Mouse (Mus musculus): ENCODE results near the gene Clec1a.

Clec1a gene

GRCm38 (mm10) chr6:129405999-129406398 is 45.8 kb downstream of the Clec1a start:
- DNase-seq (ENCODE audit: low spot score in 2 of 2), result no peak

DNA sequence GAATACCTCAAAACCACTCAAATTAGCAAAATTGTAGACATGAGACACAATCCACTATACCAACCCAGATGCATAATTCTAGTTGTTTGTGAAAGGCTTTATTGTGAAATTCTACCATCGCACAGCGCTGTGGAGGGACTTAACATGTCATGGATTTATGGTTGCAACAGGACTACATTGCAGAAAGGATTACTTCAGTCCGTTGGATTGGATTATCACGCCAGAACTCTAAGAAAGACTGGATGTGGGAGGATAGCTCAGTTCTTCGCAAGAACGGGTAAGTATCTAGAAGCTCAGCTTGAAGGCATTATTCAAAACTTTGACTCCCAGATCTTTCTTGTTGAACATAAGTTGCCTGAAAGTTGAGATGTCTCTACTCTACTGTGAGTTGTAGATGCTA is 48.4 kb downstream of the Clec1a start:
- DNase-seq (ENCODE audit: low spot score in 2 of 2), result no peak

GRCm38 (mm10) chr6:129402404-129402803 is 49.4 kb downstream of the Clec1a start:
- no peak for DNase-seq (ENCODE audit: low spot score in 2 of 2)

GRCm38 (mm10) chr6:129399945-129400344 is 51.9 kb downstream of the Clec1a start:
- DNase-seq (ENCODE audit: low spot score in 2 of 2), result no peak

GRCm38 (mm10) chr6:129396997-129397396 is 54.8 kb downstream of the Clec1a start, which contains the start of gene Clec1b:
Gene Clec1b, plus strand, starts transcription at chr6:129397297.
- no peak for DNase-seq (ENCODE audit: low spot score in 2 of 2)

DNA sequence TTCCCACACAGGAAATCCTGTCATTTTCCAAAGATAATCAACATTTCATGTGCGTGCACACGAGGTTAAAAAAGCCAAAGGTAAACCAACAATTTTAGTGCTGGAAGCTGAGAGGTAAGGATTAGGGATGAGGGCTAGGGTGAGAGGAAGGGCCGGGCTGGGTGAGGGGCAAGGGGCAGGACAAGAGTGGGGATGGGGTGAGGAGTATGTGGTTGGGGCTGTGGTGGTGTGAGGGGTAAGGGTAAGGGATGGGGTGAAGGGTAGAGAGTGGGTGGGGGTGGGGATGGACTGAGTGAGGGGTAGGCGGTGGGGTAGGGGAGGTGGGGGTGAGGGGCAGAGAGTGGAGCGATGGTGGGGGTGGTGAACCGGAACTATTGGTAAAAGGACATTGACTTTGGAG is 58.1 kb downstream of the Clec1a start:
- DNase-seq (ENCODE audit: low spot score in 2 of 2), result no peak

DNA sequence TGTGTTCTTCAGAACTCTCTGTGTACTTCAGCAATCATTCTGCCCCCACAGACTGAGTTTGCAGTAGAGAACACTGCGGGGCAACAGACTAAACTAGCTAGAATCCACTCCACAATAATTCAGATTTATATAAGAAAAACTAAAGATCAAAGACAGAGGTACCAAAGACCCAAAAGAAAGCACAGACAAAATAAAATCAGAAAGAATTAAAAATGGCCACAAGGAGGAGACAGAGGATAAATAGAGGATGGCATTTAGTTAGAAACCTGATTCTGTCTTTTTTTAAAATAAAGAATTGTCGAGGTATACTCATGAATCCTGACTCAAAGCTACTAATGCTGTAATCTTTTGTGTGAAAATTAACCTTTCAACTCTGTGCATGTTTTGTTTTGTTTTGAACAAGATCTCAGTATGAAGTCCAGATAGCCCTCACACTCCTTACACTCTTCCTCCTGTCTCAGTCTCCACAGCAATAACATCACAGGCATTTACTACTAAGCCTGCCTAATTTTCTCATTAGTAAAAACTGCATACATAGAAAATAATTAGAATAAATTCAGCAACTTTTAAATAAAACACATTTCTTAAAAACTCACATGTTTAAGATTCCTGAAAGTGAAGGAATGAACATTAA is 58.6 kb downstream of the Clec1a start:
- DNase-seq (ENCODE audit: low spot score in 2 of 2), result no peak

DNA sequence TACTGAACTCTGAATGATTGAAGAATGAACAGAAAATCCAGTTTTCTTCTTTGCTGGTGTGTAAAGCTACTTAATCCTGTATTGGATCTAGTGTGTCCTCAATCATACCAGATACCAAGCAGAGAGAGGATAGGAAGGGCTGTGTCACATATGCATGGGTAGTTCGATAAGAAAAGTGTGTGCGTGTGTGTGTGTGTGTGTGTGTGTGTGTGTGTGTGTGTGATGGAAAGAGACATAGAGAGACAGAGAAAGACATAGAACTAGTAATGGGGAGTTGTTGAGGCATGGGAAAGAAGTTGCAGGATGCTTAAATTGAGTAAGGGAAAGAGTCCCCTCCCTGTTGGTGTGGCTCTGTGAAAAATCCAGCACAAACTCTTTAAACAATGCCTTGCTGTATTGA is 66.0 kb downstream of the Clec1a start, which contains the start of gene Clec12b:
Gene Clec12b, minus strand, starts transcription at position 101 of the 400 bp plus-strand sequence.
- DNase-seq (ENCODE audit: low spot score in 2 of 2), result no peak

GRCm38 (mm10) chr6:129385000-129385399 is 66.8 kb downstream of the Clec1a start:
- no peak for DNase-seq (ENCODE audit: low spot score in 2 of 2)

- no peak for DNase-seq (ENCODE audit: low spot score in 2 of 2)
These were observed 68.3 kb downstream of the Clec1a start for GRCm38 (mm10) chr6:129383466-129383865.

GRCm38 (mm10) chr6:129381736-129382135 is 70.1 kb downstream of the Clec1a start:
- no peak for DNase-seq (ENCODE audit: low spot score in 2 of 2)

GRCm38 (mm10) chr6:129380454-129380853 is 71.3 kb downstream of the Clec1a start:
- no peak for DNase-seq (ENCODE audit: low spot score in 2 of 2)

GRCm38 (mm10) chr6:129374937-129375471 is 76.8 kb downstream of the Clec1a start:
- no peak for DNase-seq (ENCODE audit: low spot score in 2 of 2)
